Mouse (Mus musculus) lung, adult 2 months (tissue): Measurements from ENCODE around the gene Palld.

Experiments
- CTCF ChIP-seq: fragments of 200-500 bp; IDR thresholded peaks from 2 replicates; pipeline ENCODE4 v1.5.1; 2011; ENCODE audit warnings: mild to moderate bottlenecking, low read length, control low read depth; ENCODE audit not compliant: insufficient read depth
- POLR2A ChIP-seq: fragments of 200-500 bp; IDR thresholded peaks from 2 replicates; pipeline ENCODE4 v1.6.1; 2011; ENCODE audit warnings: low read depth, mild to moderate bottlenecking, control low read depth, low read length, borderline replicate concordance; ENCODE audit errors: extremely low read depth

GRCm38 (mm10) chr8:61646195-61646835, 256.2 kb downstream of the Palld start:
- TF ChIP-seq CTCF (no peak), POLR2A (no peak)
